Mouse (Mus musculus): ENCODE measurements around the gene Aadac.

DNA sequence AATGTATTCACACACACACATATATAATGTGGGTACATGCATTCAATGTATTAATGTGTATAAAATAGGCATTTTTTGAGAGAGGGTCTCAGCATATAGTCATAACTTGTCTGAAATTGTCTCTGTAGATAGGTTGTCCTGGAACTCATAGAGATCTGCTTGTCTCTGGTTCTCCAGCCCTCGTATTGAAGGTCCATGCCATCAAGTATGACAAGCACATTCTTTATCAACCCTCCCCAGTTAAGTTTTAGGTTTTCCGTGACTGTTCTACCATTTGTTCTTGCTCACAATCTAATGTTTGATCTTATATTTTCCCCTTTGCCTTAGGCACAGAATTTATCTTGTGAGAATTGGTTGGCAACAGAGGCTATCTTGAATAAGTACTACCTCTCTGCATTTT is 60.2 kb downstream of the Aadac start:
- TF ChIP-seq CTCF (IDR thresholded peaks at IDR 0.05; ENCODE audit: extremely low read depth, insufficient read depth, insufficient read length, insufficient replicate concordance) (no peak), POLR2A (IDR thresholded peaks at IDR 0.05; ENCODE audit: low read depth, low read length) (no peak)
